Mouse (Mus musculus) ovary, adult 10 weeks (tissue): ENCODE results near the gene Serpina1f. TPM values are rescaled to one million over a fixed set of nuclear protein-coding genes. Genes with fewer than 3 reads are reported as not detected.

Source experiments
- polyA plus RNA-seq: library from polyadenylated mRNA; stranded (reverse); fragments of 350-450 nt; fragmentation: Illumina TruSeq; extraction: RNeasy Lipid Tissue Mini Kit (QIAGEN cat#74804); gene quantifications from one replicate; pipeline ENCODE4 v1.2.3, GENCODE M21; 2014

The Serpina1f gene
- polyA plus RNA-seq, result not detected

GRCm38 (mm10) chr12:103695429-103695828 lies at the start of gene Serpina1f:
TSS of gene Serpina1f (minus strand) at chr12:103695529.

GRCm38 (mm10) chr12:103676039-103676438 lies 19.3 kb downstream of the Serpina1f start, which contains the start of gene Serpina16:
TSS of gene Serpina16 (minus strand) at chr12:103676139.

GRCm38 (mm10) chr12:103656848-103657626 lies 38.3 kb downstream of the Serpina1f start, which contains the start of gene Serpina6:
TSS of gene Serpina6 (minus strand) at chr12:103657212.

Other genes starting within 250 kb of the Serpina1f start
- gene Ifi27l2b, start 238.3 kb downstream of the Serpina1f start, polyA plus RNA-seq, result not detected
- 3.4 TPM for gene Ppp4r4, start 163.2 kb downstream of the Serpina1f start, polyA plus RNA-seq
- gene Serpina10, start 64.1 kb downstream of the Serpina1f start, polyA plus RNA-seq, result not detected
- 0.57 TPM for gene Serpina6, start 38.3 kb downstream of the Serpina1f start, polyA plus RNA-seq
- not detected for gene Serpina16, start 19.4 kb downstream of the Serpina1f start, polyA plus RNA-seq
- gene Serpina1d, start 78.1 kb upstream of the Serpina1f start, polyA plus RNA-seq, result not detected
- not detected for gene Serpina1b, start 134.8 kb upstream of the Serpina1f start, polyA plus RNA-seq
- gene Serpina1a, start 168.0 kb upstream of the Serpina1f start, polyA plus RNA-seq, result not detected
- not detected for gene Serpina1c, start 209.4 kb upstream of the Serpina1f start, polyA plus RNA-seq